Mouse (Mus musculus) right cerebral cortex, postnatal 4 days (tissue): ENCODE data around the gene Hipk2.

Experiments
- DNase-seq: peaks from one replicate; pipeline ENCODE4 v3.0.0-alpha.2; 2022

The Hipk2 gene

GRCm38 (mm10) chr6:38901636-38902035 is 25.7 kb upstream of the Hipk2 start:
- DNase-seq = no peak

- no peak for DNase-seq
These were observed 25.2 kb upstream of the Hipk2 start for GRCm38 (mm10) chr6:38901152-38901551.

GRCm38 (mm10) chr6:38900479-38901126 is 24.6 kb upstream of the Hipk2 start:
- no peak for DNase-seq

GRCm38 (mm10) chr6:38900073-38900472 is 24.1 kb upstream of the Hipk2 start:
- DNase-seq = no peak

GRCm38 (mm10) chr6:38893615-38894014 is 17.6 kb upstream of the Hipk2 start:
- no peak for DNase-seq

DNA sequence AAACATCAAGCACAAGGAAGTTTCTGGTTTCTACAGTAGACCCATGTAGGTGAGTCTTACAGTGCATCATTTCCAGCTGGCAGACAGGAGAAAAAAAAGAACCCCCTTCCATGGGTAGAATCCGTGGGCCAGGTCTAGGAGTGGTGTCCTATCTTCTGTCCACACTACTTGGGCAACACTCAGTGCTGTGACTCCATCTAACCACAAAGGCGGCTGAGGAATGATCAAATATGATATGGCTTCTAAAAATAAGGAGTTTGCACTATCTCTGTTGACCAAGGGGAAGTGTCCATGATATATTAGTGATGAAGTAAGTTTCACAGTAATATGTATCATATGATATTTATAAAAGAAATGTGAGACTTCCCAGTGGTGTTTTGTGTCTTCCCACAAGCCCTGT is 16.1 kb upstream of the Hipk2 start:
- no peak for DNase-seq

- no peak for DNase-seq
These were observed 13.2 kb upstream of the Hipk2 start for GRCm38 (mm10) chr6:38889156-38889555.

DNA sequence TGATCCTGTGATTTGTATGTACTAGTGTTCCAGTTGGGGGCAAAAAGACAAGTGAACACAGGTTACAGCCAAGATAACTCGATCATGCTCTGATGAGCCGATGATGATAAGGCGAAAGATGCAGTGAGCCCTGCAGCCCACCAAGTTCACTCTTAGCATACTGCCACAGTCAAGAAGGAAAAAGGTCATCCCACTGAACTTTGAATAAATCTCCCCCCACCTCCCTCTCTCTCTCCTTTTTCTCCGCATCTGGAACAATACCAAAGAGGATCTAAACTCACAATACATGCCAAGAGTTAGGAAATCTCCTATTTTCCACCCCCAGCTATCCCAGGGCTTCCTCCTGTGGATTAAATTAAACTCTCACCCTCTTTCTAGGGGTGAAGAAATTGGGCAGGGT is 11.5 kb upstream of the Hipk2 start:
- no peak for DNase-seq

- DNase-seq = no peak
These were observed 9.2 kb upstream of the Hipk2 start for GRCm38 (mm10) chr6:38885132-38885531.

DNA sequence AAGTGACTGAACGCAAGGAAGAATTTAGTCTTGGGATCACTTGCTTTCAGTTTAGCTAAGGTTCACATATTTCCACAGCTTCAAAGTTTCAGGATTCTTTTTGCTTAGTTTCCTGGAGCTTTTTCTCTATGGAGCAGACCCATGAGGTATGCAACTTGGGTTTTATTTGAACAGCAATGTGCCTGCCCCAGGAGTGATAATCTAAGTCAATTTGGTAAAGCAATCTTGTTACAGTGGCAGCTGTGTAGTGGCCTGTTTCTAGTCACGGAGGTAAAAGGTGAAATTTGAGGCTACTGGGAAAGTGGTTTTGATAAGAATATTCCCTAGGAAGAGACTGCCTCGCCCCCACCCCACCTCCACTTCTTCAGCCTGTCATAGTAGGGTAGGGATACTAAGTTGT is 8.5 kb upstream of the Hipk2 start:
- no peak for DNase-seq

DNA sequence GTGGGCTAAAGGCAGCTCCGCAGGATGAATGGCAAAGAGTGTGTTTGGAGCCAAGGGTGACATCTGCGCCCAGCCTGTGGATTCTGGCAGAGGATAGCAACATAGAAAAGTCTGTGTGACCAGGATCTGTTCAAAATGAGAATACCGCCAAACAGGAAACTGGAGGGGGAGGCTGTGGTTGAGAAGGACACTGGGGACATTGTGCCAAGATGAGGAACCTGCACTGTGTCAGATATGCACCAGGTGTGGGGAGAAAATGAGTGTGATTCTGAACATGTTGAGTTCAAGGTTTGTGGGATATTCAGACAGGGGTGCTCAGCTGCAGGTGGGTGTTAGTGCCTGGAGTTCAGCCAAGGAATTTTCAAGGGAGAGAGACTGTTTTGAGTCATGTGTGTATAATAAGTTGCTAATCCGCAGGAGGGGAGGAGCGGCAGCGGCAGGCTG is 6.8 kb upstream of the Hipk2 start:
- DNase-seq = no peak

- no peak for DNase-seq
These were observed 6.0 kb upstream of the Hipk2 start for GRCm38 (mm10) chr6:38881975-38882374.

DNA sequence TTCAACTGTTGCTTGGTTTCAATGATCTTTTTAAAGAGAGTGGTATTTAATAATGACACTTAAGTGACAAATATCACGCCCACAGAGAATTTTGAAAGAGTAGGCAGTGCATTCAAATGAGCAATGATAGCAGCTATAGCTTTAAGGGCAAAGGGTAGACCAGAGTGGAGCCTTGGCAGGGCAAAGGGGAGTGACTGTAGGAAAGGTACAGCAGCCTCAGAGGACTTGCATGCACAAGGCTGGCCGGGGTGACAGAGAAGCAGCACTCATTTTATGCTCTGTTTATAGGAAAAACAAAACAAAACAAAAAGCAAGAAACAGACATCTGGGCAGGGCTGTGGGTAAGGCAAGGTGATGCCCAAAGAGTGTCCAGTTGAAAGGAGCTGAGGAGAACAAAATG is 5.5 kb upstream of the Hipk2 start:
- DNase-seq = no peak

DNA sequence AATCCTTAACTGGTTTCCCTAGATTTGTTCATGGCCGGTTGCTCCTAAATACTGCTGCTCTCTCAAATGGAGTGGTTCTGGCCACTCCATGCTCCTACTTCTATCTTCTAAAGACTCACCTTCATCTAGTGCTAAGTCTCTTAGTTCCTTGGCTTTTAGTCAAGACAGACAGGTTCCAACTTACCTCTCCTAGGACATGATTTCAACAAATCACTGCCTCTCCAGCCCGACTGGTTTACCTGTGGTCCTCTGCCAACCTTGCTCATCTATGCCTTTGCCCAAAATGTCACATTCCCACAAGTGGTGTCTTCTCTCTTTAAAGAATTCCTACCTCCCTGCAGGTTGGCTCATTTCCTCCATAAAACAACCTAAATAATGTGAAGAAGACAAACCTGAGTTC is 1.7 kb upstream of the Hipk2 start:
- DNase-seq = no peak

- DNase-seq = peak; percentile 60
These were observed 501 bp downstream of the Hipk2 start, which contains the start of gene Tbxas1 for GRCm38 (mm10) chr6:38875258-38876070. Gene Tbxas1 (plus strand): TSS chr6:38875404.

DNA sequence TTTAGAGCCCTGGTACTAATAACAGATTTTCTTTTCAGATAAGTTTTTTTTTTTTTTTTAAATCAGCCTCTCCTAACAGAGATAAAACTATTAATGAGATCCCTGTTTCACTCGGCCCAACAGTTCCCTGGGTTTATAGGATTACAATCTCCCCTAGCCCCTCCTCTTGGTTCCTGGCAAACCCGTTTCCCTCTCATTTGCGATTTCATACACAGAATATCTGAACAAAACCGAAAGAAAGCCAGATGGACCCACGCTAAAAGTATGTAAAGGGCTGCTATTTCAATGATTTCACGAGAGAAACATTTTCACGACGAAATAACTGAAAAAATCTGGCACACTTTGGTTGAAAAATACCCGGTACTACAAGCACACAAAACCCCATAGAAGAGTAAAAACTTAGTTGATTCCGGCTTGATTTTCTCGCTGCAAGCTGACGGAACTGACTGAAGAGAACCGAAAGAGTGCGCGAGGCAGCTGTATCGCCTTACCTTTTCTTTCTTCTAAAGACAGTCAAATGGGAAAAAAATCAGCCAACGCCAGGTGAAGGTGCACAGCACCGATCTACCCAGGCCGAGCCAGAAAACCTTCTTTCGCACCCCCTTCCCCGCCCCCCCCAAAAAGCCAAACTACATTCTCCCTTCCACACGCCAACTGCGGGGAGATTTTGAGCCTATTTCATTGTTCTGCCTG is 1.3 kb downstream of the Hipk2 start:
- DNase-seq = no peak

GRCm38 (mm10) chr6:38874035-38874434 is 1.9 kb downstream of the Hipk2 start:
- peak; percentile 57 for DNase-seq

DNA sequence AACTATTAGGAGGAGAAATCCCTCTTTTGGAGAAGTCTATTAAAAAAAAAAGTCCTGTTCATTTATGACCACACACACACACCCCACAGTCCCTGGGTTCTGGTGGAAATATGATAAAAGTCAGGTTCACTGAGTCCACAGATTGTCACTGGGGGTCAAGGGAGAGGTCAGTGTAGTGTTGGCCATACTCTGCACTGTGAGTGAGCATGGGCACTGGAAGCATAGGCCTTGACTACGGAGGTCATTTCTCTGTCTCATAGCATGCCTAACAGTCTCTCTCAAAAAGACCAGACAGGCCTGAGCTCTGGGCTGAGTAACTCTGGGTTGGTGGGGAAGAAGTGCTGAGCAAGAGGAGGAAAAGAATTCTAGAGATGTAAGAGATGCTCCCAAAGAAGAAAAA is 2.6 kb downstream of the Hipk2 start:
- DNase-seq = no peak

DNA sequence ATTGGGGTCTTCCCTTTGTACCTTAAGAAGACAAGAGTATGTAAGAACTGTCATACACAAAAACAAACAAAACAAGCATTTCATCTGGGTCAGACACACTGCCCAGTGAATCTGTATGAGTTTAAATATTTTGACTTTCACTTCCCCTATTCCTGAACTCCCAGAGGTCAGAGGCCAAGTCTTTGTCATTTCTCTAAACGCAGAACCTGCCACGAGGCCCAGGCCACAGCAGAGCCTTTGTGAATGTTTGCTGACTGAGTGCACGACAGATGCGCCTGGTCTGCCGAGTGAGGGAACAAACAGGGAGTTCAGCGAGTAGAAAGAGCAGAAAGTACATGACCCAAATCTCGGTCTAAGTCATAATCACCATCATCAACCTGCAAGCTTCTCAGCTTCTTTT is 4.9 kb downstream of the Hipk2 start:
- no peak for DNase-seq

- no peak for DNase-seq
These were observed 5.9 kb downstream of the Hipk2 start for GRCm38 (mm10) chr6:38870070-38870469.

GRCm38 (mm10) chr6:38868974-38869373 is 7.0 kb downstream of the Hipk2 start:
- DNase-seq = no peak

DNA sequence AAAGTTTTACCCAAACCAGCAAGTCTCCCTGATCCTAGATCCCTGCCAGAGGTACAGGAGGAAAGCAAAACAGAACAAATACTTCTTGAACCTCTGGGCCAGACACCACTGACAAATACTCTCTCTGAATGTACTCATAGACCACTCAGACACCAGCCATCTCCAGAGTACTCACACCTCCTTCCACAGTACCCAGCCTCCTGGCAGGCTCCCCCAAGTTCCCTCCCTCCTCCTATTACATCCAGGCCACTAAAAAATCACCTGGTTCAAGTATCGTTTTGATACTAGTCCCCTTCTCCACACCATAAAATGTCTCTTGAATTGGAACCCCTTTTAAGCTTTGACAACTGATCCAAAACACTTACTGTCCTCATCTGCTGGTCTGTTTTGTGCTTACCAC is 8.7 kb downstream of the Hipk2 start:
- no peak for DNase-seq

GRCm38 (mm10) chr6:38866761-38867160 is 9.2 kb downstream of the Hipk2 start:
- DNase-seq = no peak

DNA sequence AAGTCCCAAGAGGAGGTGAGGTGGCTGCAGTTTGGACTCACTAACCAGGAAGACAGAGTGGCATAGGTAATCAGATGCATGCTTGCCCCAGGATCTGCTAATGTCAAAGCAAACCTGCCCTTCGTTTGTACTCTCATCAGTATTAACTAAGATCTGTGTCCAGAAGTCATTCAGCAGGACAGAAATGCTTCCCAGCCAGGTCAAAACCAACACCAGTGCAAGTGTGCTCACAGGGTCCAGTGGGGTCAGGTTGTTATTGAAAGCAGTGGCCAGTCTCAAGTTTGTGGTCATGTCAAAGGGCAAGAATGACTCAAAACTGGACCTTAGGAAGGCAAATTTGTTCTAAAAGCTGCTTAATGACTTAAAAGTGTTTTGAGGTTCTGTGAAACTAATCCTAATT is 9.6 kb downstream of the Hipk2 start:
- DNase-seq = no peak
